Mouse (Mus musculus) ES-Bruce4 (cell line): ENCODE measurements around the gene Cnot6l.

Experiments
- CTCF ChIP-seq: IDR thresholded peaks from one replicate; pipeline ENCODE4 v1.8.1; 2011; ENCODE audit warnings: low read depth, low read length
- EP300 ChIP-seq: IDR thresholded peaks from 2 replicates; pipeline ENCODE4 v1.6.1; 2011; ENCODE audit warnings: low read depth, low read length; ENCODE audit not compliant: insufficient read depth
- POLR2A ChIP-seq: IDR thresholded peaks from one replicate; pipeline ENCODE4 v1.8.1; 2011; ENCODE audit warnings: low read length; ENCODE audit not compliant: insufficient read depth

- no peak for TF ChIP-seq CTCF
- no peak for TF ChIP-seq POLR2A
- no peak for TF ChIP-seq EP300
Measured at GRCm38 (mm10) chr5:96171765-96172164, 7.8 kb upstream of the Cnot6l start.
